Mouse (Mus musculus): ENCODE results near the gene Ttn.

Gene Ttn

DNA sequence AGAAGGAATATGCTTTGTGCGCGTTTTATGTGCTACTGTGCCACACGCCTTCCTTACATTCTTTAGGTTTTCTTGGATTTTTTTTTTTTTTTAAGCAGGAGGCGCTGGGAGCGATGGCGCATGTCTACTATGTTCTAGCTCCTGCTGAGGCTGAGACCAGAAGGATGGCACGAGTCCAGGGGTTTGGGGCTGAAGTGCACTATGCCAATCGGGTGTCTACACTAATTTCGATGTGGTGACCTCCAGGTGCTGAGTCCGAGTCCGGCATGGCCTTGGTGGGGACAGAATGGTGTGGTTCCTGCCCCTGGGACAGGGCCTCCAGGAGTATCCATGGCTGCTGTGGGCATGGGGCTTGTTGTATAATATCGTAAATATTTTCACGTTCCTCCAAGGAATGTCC, 323.8 kb downstream of the Ttn start:
- no peak for DNase-seq (ENCODE audit: low read depth, low spot score)

- DNase-seq (ENCODE audit: low read depth, low spot score) = peak; percentile 68
These were observed 326.4 kb downstream of the Ttn start for GRCm38 (mm10) chr2:76655982-76656381.

DNA sequence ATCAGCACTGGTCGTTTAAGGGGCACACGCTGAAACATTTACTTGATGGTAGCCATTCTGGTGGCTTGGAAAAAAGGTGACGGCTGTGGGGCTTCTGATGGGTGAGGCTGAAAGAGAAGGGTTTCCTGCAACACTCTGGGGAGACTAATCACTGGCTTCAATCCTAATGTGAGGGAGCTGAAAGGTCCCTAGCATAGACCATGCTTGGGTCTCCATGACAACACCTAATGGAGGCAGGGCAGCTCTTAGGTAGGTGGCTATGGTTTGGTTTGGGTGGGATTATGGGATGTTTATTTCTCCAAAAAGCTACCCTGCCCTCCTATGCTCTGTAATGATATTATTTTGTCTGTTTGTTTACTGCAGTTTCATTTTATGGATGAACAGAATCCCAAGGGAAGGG, 326.9 kb downstream of the Ttn start:
- DNase-seq (ENCODE audit: low read depth, low spot score) = no peak

DNA sequence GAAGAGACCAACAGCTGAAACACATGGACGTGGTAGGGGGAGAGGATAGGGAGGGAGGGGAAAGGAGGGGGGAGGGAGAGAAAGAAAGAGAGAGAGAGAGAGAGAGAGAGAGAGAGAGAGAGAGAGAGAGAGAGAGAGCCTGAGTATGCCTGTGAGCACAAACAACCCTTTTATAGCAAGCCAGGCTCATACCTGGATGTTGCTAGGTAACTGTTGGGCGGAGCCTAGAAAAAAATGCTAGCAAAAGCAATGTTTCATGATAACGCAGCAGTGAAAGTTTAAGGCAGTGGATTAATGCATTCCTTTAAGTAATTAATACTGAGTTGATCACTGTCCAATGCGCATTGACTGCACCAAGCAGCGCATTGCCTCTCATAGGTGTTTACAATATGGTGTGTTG, 327.7 kb downstream of the Ttn start:
- DNase-seq (ENCODE audit: low read depth, low spot score) = no peak

All from R1 (cell line).